Mouse (Mus musculus) spleen, adult 2 months (tissue): ENCODE results near the gene Tex19.1.

Experiments used
- CTCF ChIP-seq: fragments of 200-500 bp; IDR thresholded peaks from 2 replicates; pipeline ENCODE4 v1.5.1; 2011; ENCODE audit warnings: mild to moderate bottlenecking, inconsistent platforms; ENCODE audit not compliant: insufficient read depth, insufficient read length, insufficient replicate concordance; ENCODE audit errors: extremely low read depth
- POLR2A ChIP-seq: fragments of 200-500 bp; IDR thresholded peaks from 2 replicates; pipeline ENCODE4 v1.6.1; 2011; ENCODE audit warnings: low read depth, low read length, inconsistent platforms

DNA sequence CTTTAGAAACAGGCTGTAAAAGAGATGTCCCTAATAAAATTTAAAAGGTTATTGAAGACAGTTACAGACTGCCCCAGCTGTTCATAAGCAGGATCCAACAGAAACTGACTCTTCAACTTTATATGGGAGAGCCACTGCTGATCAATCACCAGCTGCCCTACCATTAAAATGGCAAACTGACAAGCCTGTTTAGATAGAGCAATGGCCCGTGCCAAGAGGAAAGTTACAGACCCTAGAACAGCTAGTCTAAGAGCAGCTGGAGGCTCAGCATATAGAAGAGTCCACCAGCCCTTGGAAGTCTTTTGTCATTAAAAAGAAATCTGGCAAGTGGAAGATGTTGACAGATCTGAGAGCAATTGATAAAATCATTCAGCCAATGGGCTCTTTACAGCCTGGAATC is 11.3 kb upstream of the Tex19.1 start:
- TF ChIP-seq CTCF, result no peak
- no peak for TF ChIP-seq POLR2A
